Mouse (Mus musculus): ENCODE measurements around the gene Olfr412.

The Olfr412 gene

DNA sequence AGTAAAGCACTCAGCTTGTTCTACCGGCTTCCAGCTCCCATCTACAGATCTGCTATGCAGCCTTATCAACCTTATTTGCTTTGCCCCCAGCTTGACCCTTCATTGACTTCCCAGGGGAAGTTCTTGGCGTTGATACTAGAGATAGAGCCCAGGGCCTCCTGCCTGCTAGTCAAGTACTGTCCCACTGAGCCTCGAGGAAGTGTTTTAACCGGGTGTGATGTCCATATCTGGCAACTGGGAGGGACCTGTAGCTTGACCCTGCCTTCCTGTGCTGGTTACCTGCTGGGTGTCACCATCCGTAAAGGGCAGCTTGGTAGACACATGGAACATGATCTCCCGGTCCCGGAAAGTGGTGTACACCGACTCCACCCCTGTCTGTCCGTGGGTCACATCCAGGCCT is 52.2 kb downstream of the Olfr412 start:
- no peak for DNase-seq

DNA sequence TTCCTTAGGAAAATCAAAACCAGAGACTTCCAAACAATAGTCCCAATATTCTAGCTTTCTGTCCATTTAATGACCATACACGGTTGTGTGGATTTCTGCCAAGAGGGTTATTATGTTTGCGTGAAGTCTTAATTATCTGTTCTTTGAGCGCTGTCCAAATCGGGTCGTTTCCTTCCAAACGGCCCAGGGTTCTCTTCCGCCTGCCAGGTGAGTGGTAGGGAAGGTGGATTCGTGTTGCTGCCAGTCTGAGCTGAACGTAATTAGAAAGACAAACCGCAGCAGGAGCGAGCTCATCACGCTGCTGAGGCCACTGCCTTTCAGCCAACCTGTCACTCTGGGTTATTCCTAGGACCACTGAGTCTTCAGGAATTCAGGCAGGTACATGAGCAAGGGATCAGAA is 53.9 kb downstream of the Olfr412 start:
- DNase-seq: no peak

All from cerebellum, adult 8-10 months (tissue).